Mouse (Mus musculus): ENCODE results near the gene Litaf. TPM values are rescaled to one million over a fixed set of nuclear protein-coding genes. Genes with fewer than 3 reads are reported as not detected.

The Litaf gene
- polyA plus RNA-seq (2017; shearing (Covaris generic)) = 29.8 TPM

DNA sequence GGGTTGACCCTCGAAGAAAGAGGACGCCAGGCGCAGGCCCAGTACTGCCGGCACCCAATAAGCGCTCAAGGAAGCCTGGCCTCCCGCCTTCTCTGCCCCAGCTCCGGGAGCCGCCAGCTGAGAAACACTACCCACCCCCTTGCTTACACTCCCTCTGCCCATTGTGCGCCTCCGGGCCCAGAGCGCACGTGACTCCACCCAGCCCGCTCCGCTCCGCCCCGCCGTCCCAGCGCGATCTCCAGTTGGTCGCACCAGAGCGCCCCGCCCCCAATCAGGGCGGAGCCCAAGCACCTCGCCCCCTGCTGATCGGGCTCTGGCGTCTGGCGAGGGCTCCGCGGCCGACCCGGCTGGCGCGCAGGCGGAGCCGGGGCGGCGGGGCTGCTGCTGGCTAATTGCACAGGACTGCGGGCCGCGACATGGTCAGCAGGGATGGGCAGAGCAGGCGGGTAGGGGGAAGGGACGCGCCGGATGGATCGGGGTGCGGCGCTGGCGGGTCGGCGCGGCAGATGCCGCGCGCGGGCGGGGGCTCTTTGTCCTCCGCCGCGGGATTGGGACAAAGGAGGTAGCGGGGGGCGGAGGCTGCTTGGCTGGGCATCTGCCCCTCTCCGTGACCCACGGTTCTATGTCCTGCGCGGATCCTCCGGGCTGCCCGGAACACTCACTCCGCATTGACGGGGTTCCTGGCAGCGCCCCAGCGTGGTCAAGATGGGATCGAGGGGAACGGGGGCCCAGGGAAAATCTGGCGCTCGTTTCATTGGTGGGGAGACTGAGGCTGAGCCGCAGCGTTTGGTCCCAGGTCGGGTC is at the start of gene Litaf:
Gene Litaf, minus strand, starts transcription at position 129 of the 804 bp plus-strand sequence.

DNA sequence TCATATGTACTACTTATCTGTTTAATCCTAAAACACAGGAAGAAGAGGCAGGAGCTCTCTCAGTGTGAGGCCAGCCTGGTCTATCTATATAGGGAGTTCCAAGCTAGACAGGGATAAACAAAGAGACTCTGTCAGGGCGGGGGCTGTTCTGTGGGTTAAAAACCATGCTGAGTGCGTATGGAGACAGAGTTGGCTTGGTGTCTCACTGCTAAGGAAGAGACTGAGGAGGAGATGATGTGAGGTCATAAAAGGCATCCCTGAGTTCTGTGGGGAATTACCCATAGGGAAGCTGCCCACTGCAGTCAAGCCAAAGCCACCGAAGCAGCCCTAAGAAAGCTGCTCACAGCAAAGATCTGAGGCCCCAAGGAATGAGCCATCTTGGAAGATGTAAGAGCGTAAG is 5.3 kb downstream of the Litaf start, which contains the start of gene Snn:
Gene Snn, plus strand, starts transcription at position 301 of the 400 bp plus-strand sequence.

Other genes with a start within 250 kb of the Litaf start
- 2.5 TPM for gene Rmi2, start 231.1 kb downstream of the Litaf start, polyA plus RNA-seq (2017; shearing (Covaris generic))
- 2.5 TPM for gene Snn, start 5.2 kb downstream of the Litaf start, polyA plus RNA-seq (2017; shearing (Covaris generic))
- 82.0 TPM for gene Txndc11, start 68.5 kb upstream of the Litaf start, polyA plus RNA-seq (2017; shearing (Covaris generic))
- gene Zc3h7a, start 110.2 kb upstream of the Litaf start, polyA plus RNA-seq (2017; shearing (Covaris generic)) = 366 TPM
- 245 TPM for gene Rsl1d1, start 137.2 kb upstream of the Litaf start, polyA plus RNA-seq (2017; shearing (Covaris generic))
- gene Gspt1, start 188.2 kb upstream of the Litaf start, polyA plus RNA-seq (2017; shearing (Covaris generic)) = 102 TPM
- not detected for gene Tnfrsf17, start 247.7 kb upstream of the Litaf start, polyA plus RNA-seq (2017; shearing (Covaris generic))